Mouse (Mus musculus): ENCODE measurements at regions not wholly inside any gene's neighbourhood (a gene's known extent, or its start where the extent isn't known, plus 50 kb on each side); places are given as distances from the start of the nearest gene placed in this dataset.

DNA sequence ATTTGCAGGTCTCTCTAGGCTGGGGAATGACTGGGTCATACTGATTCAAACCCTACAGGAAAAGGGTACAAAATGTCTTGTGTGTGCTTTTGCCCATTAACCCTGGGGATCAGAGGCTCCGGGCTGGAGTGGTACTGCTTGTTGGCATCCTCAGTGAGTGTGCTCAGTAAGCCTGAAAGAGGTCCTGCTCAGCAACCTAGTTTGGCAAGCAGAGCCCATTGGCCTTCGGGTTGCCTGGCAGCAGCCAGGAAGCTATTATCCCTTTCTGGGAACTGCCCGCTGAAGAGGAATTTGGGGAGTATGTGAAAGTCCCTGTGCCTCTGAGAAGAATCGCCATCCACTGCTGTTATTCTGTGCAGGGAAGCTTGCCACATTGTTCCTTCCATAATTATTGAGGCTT, 117.1 kb downstream of the Amer3 start:
- no peak for TF ChIP-seq CTCF (IDR thresholded peaks at IDR 0.05; ENCODE audit: low read depth, low read length)
- TF ChIP-seq EP300 (IDR thresholded peaks at IDR 0.05; ENCODE audit: insufficient read depth, low read depth, low read length): no peak
- TF ChIP-seq POLR2A (IDR thresholded peaks at IDR 0.05; ENCODE audit: insufficient read depth, low read length): no peak
